Mouse (Mus musculus): ENCODE measurements around the gene Samd9l. TPM values are rescaled to one million over a fixed set of nuclear protein-coding genes. Genes with fewer than 3 reads are reported as not detected.
"Not testable (repeated sequence)": the region's sequence is repeated elsewhere in the genome, so short reads cannot be mapped to it uniquely, and the experiment has no call there.

Gene Samd9l
- 10 to 100 TPM; 11.2 to 15.0 TPM for total RNA-seq (2021)
- long read RNA-seq, experiment 1, full-length matches to known transcripts: 1 of 3 reads
- long read RNA-seq, experiment 1, partial matches to known transcripts: 0 of 3 reads
- long read RNA-seq, experiment 1, other reads (novel, unspliced or antisense): 2 of 3 reads
- long read RNA-seq, experiment 2, full-length matches to known transcripts: 1 of 1 reads
- long read RNA-seq, experiment 2, partial matches to known transcripts: 0 of 1 reads
- long read RNA-seq, experiment 2, other reads (novel, unspliced or antisense): 0 of 1 reads

DNA sequence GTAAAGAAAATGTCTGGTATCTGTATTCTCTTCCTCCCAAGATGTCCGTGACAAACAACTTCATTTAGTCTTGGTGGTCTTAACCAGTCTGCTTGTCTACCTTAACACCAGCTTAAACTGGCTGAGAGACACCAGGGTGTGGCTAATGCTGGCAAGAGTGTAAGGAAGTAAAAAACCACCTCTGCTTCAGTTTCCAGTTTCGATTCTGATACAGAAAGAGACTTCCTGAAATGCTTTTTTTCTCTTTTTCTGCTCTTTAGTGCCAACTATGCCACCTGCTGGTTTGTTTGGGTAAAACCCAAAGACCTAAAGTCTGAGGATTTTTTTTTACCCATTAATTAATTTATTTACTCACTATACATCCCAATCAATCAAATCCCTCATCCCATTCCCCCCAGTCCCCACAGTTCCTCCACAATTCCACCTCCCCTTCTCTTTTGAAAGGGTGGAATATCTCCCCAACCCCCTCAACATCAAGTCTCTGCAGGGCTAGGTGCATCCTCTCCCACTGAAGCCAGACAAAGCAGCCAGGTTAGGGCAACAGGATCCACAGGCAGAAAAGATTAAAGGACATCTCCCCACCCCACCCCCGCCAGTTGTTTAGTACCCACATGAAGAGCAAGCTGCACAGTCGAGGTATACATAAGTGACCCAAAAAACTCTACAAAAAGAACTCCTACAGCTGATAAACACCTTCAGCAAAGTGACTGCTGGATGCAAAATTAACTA is at the start of gene Samd9l:
Samd9l (minus strand) TSS at position 233 of the 729 bp plus-strand sequence.
- peak; percentile 70 to 83 for DNase-seq

DNA sequence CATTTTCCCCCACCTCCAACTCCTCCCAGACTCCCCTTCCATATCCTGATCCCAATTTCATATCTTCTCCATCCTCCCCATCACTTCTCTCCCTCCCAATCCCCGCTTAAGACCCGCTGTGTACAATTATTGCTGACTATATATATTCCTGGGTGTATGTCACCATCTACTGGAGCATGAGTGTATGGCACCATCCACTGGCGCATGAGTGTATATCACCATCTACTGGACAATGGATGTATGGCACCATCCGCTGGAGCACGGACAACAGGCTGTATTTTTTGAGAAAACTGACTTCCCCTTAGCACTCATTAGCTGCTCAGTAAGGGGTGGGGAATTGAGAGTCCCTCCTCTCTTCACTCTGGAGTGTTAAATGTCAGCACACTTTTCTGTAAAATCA is 48.0 kb upstream of the Samd9l start:
- DNase-seq: peak; percentile 45 to 61

DNA sequence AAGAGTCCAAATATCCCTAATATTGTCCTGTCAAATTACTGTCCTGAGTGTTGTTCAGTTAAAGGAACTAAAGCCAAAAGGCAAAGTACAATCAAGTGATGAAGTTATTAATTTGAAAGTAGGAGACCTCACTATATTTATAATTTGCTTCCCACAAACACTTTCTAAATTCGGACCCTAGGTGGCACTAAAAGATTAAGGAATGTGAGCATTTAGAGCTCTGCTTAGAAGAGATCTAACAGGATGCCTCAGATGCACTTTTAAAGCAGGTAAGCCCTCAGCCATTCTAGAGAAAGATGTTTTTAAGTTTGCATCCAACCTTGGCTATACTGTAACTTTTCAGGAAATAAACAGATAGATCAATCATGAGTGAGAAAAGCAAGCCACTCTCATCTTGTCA is 44.5 kb upstream of the Samd9l start:
- no peak for DNase-seq

DNA sequence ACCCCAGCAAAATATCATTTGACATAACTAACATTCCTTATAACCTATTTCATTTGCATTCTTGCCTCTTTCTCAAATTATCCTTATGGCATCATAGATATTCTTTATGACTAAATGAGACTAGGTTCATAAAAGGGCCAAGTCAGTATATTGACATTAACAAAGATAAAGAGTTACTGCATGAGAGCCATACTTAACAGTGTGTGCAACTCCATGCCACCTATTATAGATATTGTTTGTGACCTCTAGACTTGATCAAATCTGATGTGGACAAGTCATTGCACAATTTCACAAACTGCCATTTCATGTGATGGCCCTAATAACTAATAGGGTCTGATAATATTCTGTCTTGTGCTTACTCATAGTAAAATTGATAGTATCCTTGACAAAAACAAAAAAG is 36.7 kb upstream of the Samd9l start:
- no peak for DNase-seq

DNA sequence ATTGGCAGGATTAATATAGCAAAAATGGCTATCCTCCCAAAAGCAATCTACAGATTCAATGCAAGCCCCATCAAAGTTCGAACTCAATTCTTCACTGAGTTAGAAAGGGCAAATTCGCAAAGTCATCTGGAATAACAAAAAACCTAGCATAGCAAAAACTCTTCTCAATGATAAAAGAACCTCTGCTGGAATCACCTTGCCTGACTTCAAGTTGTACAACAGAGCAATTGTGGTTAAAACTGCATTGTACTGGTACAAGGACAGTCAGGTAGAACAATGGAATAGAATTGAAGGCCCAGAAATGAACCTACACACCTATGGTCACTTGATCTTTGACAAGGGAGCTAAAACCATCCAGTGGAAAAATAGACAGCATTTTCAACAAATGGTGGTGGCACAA is 31.6 kb upstream of the Samd9l start:
- DNase-seq: not testable (repeated sequence)

DNA sequence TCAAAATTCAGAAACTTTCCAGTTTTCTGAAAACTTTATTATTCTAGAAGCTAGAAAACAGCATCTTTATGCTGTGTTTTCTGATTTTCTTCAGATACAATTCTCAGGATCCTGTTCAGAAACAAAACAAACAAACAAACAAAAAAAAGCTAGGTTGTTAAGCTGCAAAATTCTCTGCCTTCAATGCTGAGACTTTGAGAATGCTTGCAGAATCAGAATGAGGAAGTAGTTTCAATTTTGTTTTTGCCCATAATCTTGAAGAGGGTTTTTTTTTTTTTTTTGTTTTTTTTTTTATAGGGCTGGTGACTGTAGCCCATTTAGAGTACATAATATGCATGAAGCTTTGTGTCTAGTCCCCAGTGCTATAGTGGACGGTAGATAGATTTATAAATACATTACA is 27.7 kb upstream of the Samd9l start:
- DNase-seq: no peak

DNA sequence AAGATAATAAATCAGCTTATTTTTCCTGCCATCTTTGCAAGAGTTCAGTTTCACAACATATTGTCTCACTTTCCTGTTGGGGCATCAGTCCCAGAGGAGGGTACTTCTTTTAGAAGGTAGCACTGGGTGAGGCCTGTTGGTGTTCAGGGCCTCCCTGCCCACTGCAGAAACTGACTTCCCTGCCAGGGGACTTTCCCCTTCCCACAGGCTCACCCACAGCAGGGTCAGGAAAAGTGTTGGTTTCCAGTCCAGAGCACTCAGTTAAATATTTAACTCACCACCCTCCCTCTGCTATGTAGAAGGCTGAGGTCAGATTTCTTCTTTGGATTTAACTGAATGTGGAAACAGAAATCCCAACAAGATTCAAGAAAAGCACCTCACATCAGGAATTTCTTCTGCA is 26.0 kb upstream of the Samd9l start:
- DNase-seq: not testable (repeated sequence)

DNA sequence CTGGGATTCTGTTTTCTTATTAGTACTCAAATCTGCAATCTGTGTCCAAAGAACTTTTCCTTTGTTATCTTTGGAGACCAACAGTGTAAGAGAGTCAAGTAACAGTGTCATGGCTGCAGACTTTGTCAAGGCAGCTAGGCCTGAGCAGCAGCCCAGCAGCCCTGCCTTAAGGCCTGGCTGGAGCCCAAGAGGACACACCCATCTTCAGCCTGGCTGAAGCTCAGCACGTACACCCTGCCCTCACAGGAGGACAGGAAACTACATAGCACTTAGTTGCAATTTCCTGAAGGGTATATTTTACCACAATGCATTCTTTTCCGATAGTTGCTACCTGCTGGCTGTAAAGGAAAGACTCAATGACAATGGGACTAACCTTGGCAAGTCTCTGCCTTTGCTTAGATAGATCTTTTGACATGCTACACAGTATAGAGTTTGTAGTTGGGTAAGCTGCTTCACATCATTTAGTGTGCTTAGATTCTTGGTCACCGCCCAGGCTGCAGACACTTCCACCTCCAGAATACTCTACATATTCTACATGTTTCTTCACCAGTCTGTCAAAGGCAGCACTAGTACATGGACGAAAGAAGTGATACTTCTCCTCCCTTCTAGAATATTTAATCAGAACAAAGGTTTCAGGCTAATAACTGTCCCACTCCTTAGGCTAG is 25.4 kb upstream of the Samd9l start:
- DNase-seq: peak; percentile 30 to 40

DNA sequence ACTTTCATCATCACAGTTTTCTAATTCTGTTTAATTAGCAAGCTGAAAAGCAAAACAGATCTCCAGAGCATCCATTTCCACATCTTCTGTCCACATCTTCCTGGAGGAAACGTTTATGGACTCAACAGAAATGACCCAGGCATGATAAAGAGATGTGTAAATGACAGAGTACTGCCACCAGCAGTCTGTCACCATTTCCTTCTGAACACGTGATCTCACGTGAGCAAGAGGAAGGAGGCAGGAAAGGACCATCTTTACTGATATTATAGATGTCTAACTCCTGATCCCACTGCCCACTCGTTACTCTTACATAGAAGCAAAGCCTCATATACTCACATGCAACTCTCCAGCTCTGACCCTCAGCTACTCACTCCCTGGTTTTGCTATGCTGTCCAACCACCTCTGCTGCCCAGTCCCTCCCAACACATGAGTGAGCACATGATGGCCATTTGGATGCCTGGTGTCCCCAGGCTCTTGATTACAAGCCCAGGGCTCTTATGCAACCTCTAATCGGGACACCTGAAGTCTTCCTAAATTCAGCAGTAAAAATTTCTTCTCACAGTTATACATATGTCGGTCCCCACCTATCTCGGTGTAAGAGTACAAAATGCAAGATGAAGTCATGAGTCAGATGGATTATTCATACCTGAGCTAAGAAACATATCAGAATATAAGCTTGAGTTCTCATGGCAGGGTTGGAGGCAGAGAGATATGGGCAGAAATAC is 2.0 kb downstream of the Samd9l start:
- not testable (repeated sequence) for DNase-seq

DNA sequence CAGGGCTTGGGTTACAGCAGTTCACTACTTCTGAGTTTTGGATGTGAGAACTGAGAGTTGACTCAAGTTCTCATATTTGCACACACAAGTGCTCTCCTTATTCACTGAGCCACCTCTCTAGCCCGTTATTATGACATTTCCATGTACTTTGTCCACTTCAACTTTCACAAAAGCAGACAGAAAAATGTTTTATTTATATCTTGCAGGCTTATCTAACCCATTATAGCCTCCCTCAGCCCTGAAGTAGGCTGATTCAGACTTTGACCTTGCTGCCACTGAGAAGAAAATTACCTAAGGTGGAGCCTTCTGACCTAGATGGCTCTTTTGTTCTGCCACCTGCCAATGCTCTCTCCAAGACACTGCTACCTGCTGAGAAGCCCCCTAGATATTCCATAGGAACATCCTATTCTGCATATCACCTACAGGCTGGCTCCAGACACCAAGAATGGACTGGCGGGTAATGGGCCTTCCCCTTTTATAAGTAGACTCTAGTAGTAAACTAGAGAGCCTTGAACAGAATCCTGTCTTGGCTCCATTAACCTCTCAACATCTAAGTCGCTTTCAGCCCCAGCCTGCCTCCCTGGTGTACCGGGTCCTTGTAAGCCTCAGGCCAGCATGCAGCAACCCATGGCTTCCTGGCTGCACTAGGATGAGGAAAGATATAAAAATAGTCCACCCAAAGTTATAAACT is 3.3 kb downstream of the Samd9l start:
- DNase-seq: peak; percentile 13 to 17

DNA sequence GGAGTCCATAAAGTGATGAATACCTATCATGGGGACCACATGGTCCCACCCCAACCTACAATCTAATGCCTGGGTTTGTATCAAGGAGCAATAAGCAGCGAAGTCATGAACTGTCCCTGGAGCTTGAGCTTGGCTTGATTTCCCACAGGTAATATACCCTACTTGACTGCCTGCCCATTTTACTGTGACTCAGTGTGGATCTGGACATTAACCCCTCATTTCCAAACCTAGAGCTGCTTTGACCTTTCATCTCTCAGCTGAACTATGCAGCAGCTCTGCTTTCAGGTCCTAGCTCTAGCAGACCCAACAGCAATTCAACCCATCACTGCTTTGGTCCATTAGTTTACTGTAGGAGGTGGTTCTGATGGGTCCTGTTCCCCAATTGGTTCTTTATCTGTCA is 9.4 kb downstream of the Samd9l start:
- DNase-seq: no peak

DNA sequence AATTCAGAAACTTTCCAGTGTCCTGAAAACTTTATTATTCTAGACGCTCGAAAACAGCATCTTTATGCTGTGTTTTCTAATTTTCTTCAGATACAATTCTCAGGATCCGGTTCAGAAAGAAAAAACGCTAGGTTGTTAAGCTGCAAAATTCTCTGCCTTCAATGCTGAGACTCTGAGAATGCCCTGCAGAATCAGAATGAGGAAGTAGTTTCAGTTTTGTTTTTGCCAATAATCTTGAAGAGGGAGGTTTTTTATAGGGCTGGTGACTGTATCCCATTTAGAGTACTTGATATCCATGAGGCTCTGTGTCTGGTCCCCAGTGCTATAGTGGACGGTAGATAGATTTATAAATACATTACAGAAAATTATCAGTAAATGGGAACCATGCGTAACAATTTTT is 12.8 kb downstream of the Samd9l start:
- no peak for DNase-seq

DNA sequence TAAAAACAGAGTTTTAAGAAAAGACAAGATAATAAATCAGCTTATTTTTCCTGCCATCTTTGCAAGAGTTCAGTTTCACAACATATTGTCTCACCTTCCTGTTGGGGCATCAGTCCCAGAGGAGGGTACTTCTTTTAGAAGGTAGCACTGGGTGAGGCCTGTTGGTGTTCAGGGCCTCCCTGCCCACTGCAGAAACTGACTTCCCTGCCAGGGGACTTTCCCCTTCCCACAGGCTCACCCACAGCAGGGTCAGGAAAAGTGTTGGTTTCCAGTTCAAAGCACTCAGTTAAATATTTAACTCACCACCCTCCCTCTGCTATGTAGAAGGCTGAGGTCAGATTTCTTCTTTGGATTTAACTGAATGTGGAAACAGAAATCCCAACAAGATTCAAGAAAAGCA is 14.6 kb downstream of the Samd9l start:
- not testable (repeated sequence) for DNase-seq

DNA sequence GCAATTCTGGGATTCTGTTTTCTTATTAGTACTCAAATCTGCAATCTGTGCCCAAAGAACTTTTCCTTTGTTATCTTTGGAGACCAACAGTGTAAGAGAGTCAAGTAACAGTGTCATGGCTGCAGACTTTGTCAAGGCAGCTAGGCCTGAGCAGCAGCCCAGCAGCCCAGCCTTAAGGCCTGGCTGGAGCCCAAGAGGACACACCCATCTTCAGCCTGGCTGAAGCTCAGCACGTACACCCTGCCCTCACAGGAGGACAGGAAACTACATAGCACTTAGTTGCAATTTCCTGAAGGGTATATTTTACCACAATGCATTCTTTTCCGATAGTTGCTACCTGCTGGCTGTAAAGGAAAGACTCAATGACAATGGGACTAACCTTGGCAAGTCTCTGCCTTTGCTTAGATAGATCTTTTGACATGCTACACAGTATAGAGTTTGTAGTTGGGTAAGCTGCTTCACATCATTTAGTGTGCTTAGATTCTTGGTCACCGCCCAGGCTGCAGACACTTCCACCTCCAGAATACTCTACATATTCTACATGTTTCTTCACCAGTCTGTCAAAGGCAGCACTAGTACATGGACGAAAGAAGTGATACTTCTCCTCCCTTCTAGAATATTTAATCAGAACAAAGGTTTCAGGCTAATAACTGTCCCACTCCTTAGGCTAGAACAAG is 15.1 kb downstream of the Samd9l start:
- DNase-seq: peak in 1 of 2 experiments; percentile 9

DNA sequence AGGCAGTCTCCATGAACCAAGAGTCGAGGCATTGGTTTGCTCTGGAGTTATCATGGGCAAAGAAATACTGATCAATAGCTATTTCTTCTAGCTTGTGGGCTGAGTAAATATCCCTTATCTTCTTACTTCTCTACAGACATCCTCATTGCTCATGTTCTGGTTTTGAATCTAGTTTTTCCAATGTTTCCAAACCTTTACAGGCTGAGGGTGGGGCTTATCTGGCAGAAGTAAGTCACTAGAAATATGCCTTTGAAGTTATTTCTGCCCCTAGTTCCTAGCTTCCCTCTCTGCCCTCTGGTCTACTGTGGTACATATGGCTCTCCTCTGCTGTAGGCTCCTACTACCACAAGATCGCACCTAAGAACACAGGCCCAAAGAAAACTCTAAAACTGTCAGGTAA is 20.2 kb downstream of the Samd9l start:
- DNase-seq: no peak

DNA sequence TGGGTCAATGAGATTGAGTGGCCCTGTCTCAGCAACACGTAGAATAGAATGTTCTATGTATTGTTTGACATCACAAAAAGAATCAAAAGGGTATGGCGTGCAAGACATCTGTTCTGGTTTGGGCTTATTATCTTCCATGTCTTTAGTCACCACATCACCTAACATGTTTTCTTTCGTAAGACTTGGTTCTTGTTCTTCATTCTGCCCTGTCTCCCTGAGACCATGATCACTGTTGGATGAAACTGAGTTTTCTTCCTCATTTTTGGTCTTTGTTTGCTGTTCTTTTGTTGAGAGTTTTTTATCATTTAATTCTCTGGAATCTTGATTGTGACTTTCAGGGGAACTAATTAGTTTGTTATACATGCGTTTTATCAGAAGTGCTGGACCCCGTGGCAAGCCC is 22.7 kb downstream of the Samd9l start:
- no peak for DNase-seq

DNA sequence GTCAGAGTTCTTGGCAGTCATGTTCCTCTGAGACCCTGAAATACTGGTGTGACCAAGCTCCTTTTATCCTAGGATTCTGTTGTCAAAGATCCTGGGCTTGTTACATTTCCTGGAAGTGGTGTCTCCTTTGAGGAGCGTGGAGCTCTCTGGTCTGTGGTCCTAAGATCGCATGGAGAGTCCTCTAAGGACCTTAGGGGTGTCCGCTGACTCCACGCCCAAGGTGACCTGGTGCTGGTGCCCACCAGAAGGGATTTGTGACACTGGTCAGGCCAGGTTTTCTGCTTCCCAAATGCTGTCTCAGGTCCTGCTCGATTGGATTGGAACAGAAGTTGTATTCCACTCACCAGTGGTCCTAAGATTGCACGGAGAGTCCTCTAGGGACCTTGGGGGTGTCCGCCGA is 29.8 kb downstream of the Samd9l start:
- DNase-seq: no peak

DNA sequence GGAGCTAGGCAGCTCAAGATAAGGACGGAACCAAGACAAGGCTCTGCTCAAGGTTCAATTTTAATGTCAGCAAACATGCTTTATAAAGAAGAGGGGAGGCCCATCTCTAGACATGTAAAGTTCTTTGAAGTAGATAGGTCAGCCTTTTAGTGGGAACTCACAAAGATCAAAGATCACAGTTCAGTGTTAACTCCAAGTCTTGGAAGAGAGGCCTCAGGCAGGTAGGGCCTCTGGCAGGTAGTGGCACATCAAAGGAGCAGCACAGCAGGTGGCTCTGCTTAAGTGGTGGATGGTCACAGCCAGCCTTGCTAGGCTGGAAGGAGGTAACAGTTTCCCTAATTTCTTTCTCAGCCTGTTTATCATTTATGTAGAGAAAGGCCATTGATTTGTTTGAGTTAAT is 33.8 kb downstream of the Samd9l start:
- DNase-seq: not testable (repeated sequence)

DNA sequence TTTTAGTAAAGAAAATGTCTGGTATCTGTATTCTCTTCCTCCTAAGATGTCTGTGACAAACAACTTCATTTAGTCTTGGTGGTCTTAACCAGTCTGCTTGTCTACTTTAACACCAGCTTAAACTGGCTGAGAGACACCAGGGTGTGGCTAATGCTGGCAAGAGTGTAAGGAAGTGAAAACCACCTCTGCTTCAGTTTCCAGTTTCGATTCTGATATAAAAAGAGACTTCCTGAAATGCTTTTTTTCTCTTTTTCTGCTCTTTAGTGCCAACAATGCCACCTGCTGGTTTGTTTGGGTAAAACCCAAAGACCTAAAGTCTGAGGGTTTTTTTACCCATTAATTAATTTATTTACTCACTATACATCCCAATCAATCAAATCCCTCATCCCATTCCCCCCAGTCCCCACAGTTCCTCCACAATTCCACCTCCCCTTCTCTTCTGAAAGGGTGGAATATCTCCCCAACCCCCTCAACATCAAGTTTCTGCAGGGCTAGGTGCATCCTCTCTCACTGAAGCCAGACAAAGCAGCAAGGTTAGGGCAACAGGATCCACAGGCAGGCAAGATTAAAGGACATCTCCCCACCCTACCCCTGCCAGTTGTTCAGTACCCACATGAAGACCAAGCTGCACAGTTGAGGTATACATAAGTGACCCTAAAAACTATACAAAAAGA is 53.3 kb downstream of the Samd9l start:
- DNase-seq: peak; percentile 16 to 40

DNA sequence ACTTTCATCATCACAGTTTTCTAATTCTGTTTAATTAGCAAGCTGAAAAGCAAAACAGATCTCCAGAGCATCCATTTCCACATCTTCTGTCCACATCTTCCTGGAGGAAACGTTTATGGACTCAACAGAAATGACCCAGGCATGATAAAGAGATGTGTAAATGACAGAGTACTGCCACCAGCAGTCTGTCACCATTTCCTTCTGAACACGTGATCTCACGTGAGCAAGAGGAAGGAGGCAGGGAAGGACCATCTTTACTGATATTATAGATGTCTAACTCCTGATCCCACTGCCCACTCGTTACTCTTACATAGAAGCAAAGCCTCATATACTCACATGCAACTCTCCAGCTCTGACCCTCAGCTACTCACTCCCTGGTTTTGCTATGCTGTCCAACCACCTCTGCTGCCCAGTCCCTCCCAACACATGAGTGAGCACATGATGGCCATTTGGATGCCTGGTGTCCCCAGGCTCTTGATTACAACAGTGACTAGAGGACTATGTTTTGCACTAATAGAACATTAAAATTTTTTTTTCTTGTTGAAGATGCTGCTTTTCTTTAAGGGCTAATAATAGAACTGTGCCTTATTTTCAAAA is 54.2 kb downstream of the Samd9l start:
- DNase-seq: not testable (repeated sequence)

Data from adrenal gland, postnatal 36 days (tissue).